Mouse (Mus musculus): ENCODE measurements around the gene Slc28a3. TPM values are rescaled to one million over a fixed set of nuclear protein-coding genes. Genes with fewer than 3 reads are reported as not detected.

Gene Slc28a3
- polyA plus RNA-seq, 1 experiment from 2014 or later = not detected

DNA sequence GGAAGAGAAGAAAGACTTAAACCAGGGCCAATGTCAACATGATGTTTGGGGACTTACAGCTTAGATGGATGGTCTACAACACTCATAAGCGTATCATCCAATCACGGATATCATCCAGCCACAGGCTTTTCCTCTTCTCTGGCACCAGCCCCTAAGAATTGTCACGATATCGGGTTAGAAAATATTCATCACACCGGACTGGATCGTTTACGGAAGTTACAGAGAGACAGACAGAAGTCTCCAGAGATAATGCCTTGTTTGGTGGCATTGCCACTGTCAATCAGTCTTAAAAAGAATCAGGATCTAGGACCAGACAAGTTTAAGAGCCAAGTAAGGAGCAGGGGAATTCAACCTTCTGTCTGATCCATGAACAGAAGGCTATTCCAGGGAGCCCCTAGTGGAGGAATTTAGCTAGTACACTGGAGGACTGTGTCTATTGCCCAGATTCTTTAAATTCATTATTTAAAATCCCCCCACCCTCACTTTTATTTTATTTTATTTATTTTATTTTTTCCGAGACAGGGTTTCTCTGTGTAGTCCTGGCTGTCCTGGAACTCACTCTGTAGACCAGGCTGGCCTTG is 96.4 kb downstream of the Slc28a3 start:
- H3K27me3 ChIP-seq (replicated peaks; ENCODE audit: low read depth, poor library complexity, severe bottlenecking) = no peaks in the 10 kb centered on the region
- no peaks in the 10 kb centered on the region for H3K9me3 ChIP-seq
- no peaks in the 10 kb centered on the region for H3K36me3 ChIP-seq (replicated peaks)
- H3K27ac ChIP-seq (replicated peaks) = no peak overlapping the region
- no peak for DNase-seq (ENCODE audit: low spot score)
- H3K4me1 ChIP-seq = peaks cover 4% of the 10 kb centered on the region; the same call in 1 of the 2 replicates
- WGBS = 84% methylated on average over 8 of the region's 8 CpGs
- H3K4me3 ChIP-seq = no peak overlapping the region

DNA sequence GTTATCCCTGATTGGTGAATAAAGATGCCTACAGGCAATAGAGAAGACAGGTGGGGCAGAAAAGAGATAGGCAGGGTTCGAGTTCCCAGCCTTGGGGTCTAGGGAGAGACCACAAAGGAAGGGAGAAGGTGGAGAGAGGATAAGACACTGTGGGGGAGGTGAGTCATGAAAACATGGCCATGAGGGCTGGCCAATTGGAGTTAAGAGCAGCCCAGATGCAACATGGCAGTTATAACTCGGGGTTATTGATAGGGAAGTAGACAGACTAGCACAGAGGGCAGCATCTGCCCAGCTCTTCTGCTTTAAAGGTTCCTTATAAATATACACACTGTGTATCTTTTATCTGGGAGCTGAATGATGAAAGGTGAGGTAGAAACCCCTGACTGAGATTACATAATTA is 98.8 kb downstream of the Slc28a3 start:
- H3K4me1 ChIP-seq = no peaks in the 10 kb centered on the region
- H3K27ac ChIP-seq (replicated peaks) = no peak overlapping the region
- H3K9me3 ChIP-seq = no peaks in the 10 kb centered on the region
- DNase-seq (ENCODE audit: low spot score) = no peak
- no peaks in the 10 kb centered on the region for H3K36me3 ChIP-seq (replicated peaks)
- H3K27me3 ChIP-seq (replicated peaks; ENCODE audit: low read depth, poor library complexity, severe bottlenecking) = no peaks in the 10 kb centered on the region
- 84% methylated on average over 2 of the region's 2 CpGs for WGBS
- H3K4me3 ChIP-seq = no peak overlapping the region

DNA sequence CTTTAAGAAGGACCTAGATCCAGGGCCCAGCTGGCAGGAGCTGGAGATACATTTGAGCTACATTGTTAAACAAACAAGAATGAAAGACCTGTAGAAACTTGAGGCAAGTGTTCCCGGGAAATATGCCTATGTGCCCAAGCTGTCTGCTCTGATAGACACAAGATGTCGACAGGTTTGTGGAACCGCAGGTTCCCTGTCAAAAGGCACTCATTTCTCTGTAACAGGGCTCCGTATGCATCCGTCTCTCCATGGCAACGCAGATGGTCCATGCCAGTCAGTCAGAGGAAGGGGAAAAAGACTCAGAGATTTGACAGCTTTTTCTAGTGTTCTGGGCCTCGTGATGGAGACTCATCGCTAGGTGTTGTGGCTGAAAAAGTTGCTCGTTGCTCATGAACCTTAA is 99.4 kb downstream of the Slc28a3 start:
- Histone ChIP-seq H3K36me3 (replicated peaks) (no peaks in the 10 kb centered on the region), H3K9me3 (no peaks in the 10 kb centered on the region), H3K4me1 (no peaks in the 10 kb centered on the region), H3K4me3 (no peak overlapping the region), H3K27me3 (replicated peaks; ENCODE audit: low read depth, poor library complexity, severe bottlenecking) (no peaks in the 10 kb centered on the region), H3K27ac (replicated peaks) (no peak overlapping the region)
- WGBS = 89% methylated on average over 9 of the region's 9 CpGs
- no peak for DNase-seq (ENCODE audit: low spot score)

DNA sequence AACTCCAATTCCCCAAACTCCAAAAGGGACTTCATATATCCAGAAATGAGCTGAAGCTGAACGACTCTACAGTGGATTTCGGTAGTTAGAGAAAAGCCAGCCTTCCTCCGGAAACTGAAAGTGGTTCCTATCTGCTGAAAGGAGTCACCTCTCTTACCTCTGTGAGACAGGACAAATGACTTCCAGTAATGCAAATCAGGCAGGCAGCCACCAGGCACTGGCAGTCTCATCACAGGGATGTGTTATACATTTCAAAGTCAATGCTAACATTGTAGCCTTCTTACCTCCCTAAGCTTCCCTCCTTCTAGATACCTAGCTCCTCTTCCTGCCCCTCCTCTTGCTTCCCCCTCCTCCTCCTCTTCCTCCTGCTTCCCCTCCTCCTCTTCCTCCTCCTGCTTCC is 101.4 kb downstream of the Slc28a3 start:
- H3K4me1 ChIP-seq = no peaks in the 10 kb centered on the region
- no peaks in the 10 kb centered on the region for H3K9me3 ChIP-seq
- no peak overlapping the region for H3K4me3 ChIP-seq
- whole genome bisulfite sequencing = 56% methylated on average over 3 of the region's 3 CpGs
- H3K27me3 ChIP-seq (replicated peaks; ENCODE audit: low read depth, poor library complexity, severe bottlenecking) = no peaks in the 10 kb centered on the region
- DNase-seq (ENCODE audit: low spot score) = no peak
- H3K36me3 ChIP-seq (replicated peaks) = no peaks in the 10 kb centered on the region
- H3K27ac ChIP-seq (replicated peaks) = no peak overlapping the region

DNA sequence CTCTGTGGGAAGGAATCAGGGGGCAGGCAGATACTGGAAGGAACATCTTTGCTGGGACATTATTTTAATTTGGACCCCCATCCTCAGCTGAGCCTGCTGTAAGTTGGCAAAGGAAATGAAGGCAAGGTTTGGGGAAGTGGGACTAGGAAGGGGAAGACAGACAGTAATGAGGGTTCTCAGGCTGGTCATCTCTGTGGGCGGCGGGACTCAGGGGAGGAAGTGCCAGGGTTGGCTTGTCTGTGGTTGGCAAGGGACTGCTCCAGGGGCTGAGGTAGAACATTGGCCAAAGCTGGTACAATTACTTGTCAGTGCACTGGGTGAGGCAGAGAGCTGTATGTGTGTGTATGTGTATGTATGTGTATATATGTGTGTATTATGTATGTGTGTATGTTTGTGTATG is 107.1 kb downstream of the Slc28a3 start:
- no peaks in the 10 kb centered on the region for H3K36me3 ChIP-seq (replicated peaks)
- DNase-seq (ENCODE audit: low spot score) = no peak
- H3K9me3 ChIP-seq = no peaks in the 10 kb centered on the region
- no peaks in the 10 kb centered on the region for H3K27me3 ChIP-seq (replicated peaks; ENCODE audit: low read depth, poor library complexity, severe bottlenecking)
- no peak overlapping the region for H3K4me3 ChIP-seq
- 88% methylated on average over 2 of the region's 2 CpGs for WGBS
- H3K4me1 ChIP-seq = no peaks in the 10 kb centered on the region
- no peak overlapping the region for H3K27ac ChIP-seq (replicated peaks)

DNA sequence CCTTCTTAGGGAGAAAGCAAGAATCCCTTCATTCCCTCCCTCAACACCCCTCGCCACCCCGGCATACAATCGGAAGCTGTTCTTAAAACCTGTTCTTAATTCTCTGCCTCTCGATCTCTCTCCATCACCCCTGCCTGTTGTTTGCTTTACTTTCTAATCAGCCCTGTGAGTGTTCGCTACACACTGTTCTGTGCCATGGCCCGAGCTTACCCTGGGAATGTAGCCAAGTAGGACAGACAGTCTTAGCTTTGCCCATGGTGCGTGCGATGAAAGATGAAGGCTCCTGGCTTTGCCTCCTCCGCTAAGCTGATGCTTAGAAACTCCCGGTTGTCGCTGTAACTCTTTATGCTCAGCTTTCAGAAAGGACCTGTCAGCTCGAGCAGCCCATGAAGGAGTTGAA is 112.9 kb downstream of the Slc28a3 start:
- DNase-seq (ENCODE audit: low spot score) = no peak
- H3K4me1 ChIP-seq = peaks cover 15% of the 10 kb centered on the region
- no peak overlapping the region for H3K4me3 ChIP-seq
- no peaks in the 10 kb centered on the region for H3K27me3 ChIP-seq (replicated peaks; ENCODE audit: low read depth, poor library complexity, severe bottlenecking)
- H3K9me3 ChIP-seq = no peaks in the 10 kb centered on the region
- no peaks in the 10 kb centered on the region for H3K36me3 ChIP-seq (replicated peaks)
- 87% methylated on average over 12 of the region's 12 CpGs for WGBS
- H3K27ac ChIP-seq (replicated peaks) = no peak overlapping the region

Other genes with a start within 250 kb of the Slc28a3 start
- 23.8 and 24.4 TPM in 2 replicates for gene 2210016F16Rik, start 225.7 kb downstream of the Slc28a3 start, polyA plus RNA-seq (2016; fragmentation: Nextera tagmentation; extraction: Ambion mirVana)
- gene Rmi1, start 208.6 kb downstream of the Slc28a3 start, polyA plus RNA-seq (2016; fragmentation: Nextera tagmentation; extraction: Ambion mirVana) = 27.8 and 28.1 TPM in 2 replicates
- gene Hnrnpk, start 207.5 kb downstream of the Slc28a3 start, polyA plus RNA-seq (2016; fragmentation: Nextera tagmentation; extraction: Ambion mirVana) = 2,126 and 2,130 TPM in 2 replicates
- 11.5 and 12.3 TPM in 2 replicates for gene Ntrk2, start 195.7 kb upstream of the Slc28a3 start, polyA plus RNA-seq (2016; fragmentation: Nextera tagmentation; extraction: Ambion mirVana)

Data from embryonic facial prominence, embryonic 10.5 days (tissue).